9 mouse cellular contexts compared by ENCODE assay signal in the genomic region with DNA sequence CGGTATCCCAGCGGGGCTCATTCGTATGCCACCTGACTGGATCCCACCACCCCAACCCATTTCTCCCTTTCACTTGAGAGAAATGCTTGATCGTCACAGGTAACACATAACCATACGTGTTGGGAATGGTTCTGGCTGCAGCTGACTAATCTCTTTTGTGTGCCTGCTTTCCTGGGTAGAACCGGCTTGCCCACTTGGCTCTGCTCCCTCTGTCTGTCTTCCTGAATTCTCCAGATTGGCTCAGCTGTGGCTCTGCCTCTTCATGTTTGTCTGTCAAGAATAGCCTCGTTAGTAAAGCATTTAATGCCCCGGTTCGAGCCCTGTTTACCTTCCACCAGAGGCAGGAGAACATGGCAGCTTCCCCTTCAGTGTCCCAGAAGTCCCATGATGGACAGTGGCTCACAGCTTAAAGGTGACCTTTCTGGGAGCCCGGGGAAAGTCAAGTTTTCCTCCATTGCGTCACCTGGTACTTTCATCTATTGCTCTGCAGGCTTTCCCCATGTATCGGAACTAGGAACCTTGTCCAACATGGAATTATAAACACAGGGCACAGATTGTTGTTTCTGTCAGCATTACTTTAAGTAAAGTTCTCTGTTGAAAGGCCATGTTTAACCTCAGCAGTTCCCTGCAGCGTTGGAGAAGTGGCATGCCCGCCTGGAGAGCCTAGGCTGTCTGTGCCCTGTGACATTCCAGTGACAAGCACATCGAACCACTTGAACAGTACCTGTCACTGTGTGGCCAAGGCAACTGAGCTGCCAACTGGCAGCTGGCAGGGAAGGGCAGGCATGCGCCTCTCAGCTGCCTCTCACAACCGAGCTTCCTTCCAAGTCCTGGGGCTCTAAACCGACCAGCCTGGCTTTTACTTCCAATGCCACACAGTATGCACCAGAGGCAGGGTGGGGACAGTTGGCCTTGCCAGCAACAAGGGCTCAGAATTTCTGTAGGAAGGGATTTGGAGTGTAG.
DNase-seq lines count a peak whose midpoint lies in the region; ATAC-seq and TF ChIP-seq lines count a peak whose summit lies in the region.
"Had no signal": no experiment of that assay in that cellular context is flagged by ENCODE, and none has a peak within 500 bp of the region (broad histone marks: within the 10 kb centered on the region; RNA-seq: fewer than 3 reads in every experiment).

No protein-coding gene starts in this region.

- no peak for TF ChIP-seq CTCF in lung, postnatal 0 days (IDR thresholded peaks at IDR 0.05)

- no peaks in the 10 kb centered on the region for H3K36me3 ChIP-seq in neural tube, embryonic 15.5 days
- H3K36me3 ChIP-seq in embryonic facial prominence, embryonic 13.5 days: no peaks in the 10 kb centered on the region
- no peaks in the 10 kb centered on the region for H3K36me3 ChIP-seq in heart, embryonic 16.5 days (ENCODE audit: control insufficient read depth, insufficient read depth)
- no peaks in the 10 kb centered on the region for H3K36me3 ChIP-seq in lung, postnatal 0 days (ENCODE audit: insufficient read depth, low read length)
- no peaks in the 10 kb centered on the region for H3K36me3 ChIP-seq in kidney, embryonic 16.5 days (ENCODE audit: insufficient read depth, low read length)

- no peak overlapping the region for H3K4me3 ChIP-seq in neural tube, embryonic 15.5 days (replicated peaks)
- H3K4me3 ChIP-seq in embryonic facial prominence, embryonic 13.5 days: no peak overlapping the region
- H3K4me3 ChIP-seq in heart, embryonic 16.5 days (ENCODE audit: low read length): no peak overlapping the region
- no peak overlapping the region for H3K4me3 ChIP-seq in lung, postnatal 0 days (ENCODE audit: low read depth, low read length)
- no peak overlapping the region for H3K4me3 ChIP-seq in kidney, embryonic 16.5 days (ENCODE audit: low read length)

- H3K27me3 ChIP-seq in neural tube, embryonic 15.5 days (replicated peaks): no peaks in the 10 kb centered on the region
- no peaks in the 10 kb centered on the region for H3K27me3 ChIP-seq in embryonic facial prominence, embryonic 13.5 days
- H3K27me3 ChIP-seq in heart, embryonic 16.5 days (ENCODE audit: control insufficient read depth, insufficient read depth, low read length): no peaks in the 10 kb centered on the region
- no peaks in the 10 kb centered on the region for H3K27me3 ChIP-seq in lung, postnatal 0 days (replicated peaks; ENCODE audit: insufficient read depth, low read length)
- H3K27me3 ChIP-seq in kidney, embryonic 16.5 days (ENCODE audit: insufficient read depth, low read length): no peaks in the 10 kb centered on the region

- ATAC-seq in neural tube, embryonic 15.5 days (ENCODE audit: low FRiP score): no peak
- ATAC-seq in embryonic facial prominence, embryonic 13.5 days (ENCODE audit: insufficient number of reproducible peaks, insufficient read depth, low FRiP score, low TSS enrichment, low read depth): no peak
- peak; percentile 87 for ATAC-seq in heart, embryonic 16.5 days (replicated peaks; ENCODE audit: extremely low read depth, insufficient read depth, low FRiP score)
- peak; percentile 92 for ATAC-seq in lung, postnatal 0 days
- no peak for ATAC-seq in kidney, embryonic 16.5 days (ENCODE audit: low FRiP score, low TSS enrichment)

- WGBS in neural tube, embryonic 15.5 days: 69% methylated on average over 18 of the region's 18 CpGs
- 67% methylated on average over 18 of the region's 18 CpGs for WGBS in embryonic facial prominence, embryonic 13.5 days
- 58% methylated on average over 18 of the region's 18 CpGs for WGBS in heart, embryonic 16.5 days
- 53% methylated on average over 18 of the region's 18 CpGs for WGBS in lung, postnatal 0 days
- WGBS in kidney, embryonic 16.5 days: 81% methylated on average over 18 of the region's 18 CpGs

- no peak for TF ChIP-seq EP300 in lung, postnatal 0 days (IDR thresholded peaks at IDR 0.05)

- no peak overlapping the region for H3K4me2 ChIP-seq in neural tube, embryonic 15.5 days
- H3K4me2 ChIP-seq in embryonic facial prominence, embryonic 13.5 days: no peak overlapping the region
- peak overlapping the region; percentile 5; the same call in 1 of the 2 replicates for H3K4me2 ChIP-seq in heart, embryonic 16.5 days (ENCODE audit: low read depth, low read length)
- no peak overlapping the region for H3K4me2 ChIP-seq in lung, postnatal 0 days (replicated peaks; ENCODE audit: low read depth, low read length)
- no peak overlapping the region for H3K4me2 ChIP-seq in kidney, embryonic 16.5 days (replicated peaks; ENCODE audit: low read depth, low read length)

- H3K9ac ChIP-seq in neural tube, embryonic 15.5 days (replicated peaks): no peak overlapping the region
- no peak overlapping the region for H3K9ac ChIP-seq in embryonic facial prominence, embryonic 13.5 days
- no peak overlapping the region for H3K9ac ChIP-seq in heart, embryonic 16.5 days (ENCODE audit: low read length)
- no peak overlapping the region for H3K9ac ChIP-seq in lung, postnatal 0 days (replicated peaks; ENCODE audit: low read depth)
- H3K9ac ChIP-seq in kidney, embryonic 16.5 days (replicated peaks; ENCODE audit: low read length): no peak overlapping the region

- no peaks in the 10 kb centered on the region for H3K9me3 ChIP-seq in neural tube, embryonic 15.5 days (replicated peaks)
- no peaks in the 10 kb centered on the region for H3K9me3 ChIP-seq in embryonic facial prominence, embryonic 13.5 days
- no peaks in the 10 kb centered on the region for H3K9me3 ChIP-seq in heart, embryonic 16.5 days (replicated peaks; ENCODE audit: control insufficient read depth, low read length)
- no peaks in the 10 kb centered on the region for H3K9me3 ChIP-seq in lung, postnatal 0 days (ENCODE audit: low read length)
- H3K9me3 ChIP-seq in kidney, embryonic 16.5 days (ENCODE audit: low read length): no peaks in the 10 kb centered on the region

- peak overlapping the region; percentile 43; the same call in 1 of the 2 replicates for H3K27ac ChIP-seq in neural tube, embryonic 15.5 days (replicated peaks)
- peak overlapping the region; percentile 55; the same call in 1 of the 2 replicates for H3K27ac ChIP-seq in embryonic facial prominence, embryonic 13.5 days
- peak overlapping the region; percentile 78 for H3K27ac ChIP-seq in heart, embryonic 16.5 days (ENCODE audit: low read length)
- peak overlapping the region; percentile 34 for H3K27ac ChIP-seq in lung, postnatal 0 days (ENCODE audit: low read length)
- no peak overlapping the region for H3K27ac ChIP-seq in kidney, embryonic 16.5 days (ENCODE audit: low read length)
- H3K27ac ChIP-seq: kidney, postnatal 0 days had no signal

- H3K4me1 ChIP-seq in neural tube, embryonic 15.5 days: peaks cover 11% of the 10 kb centered on the region
- peaks cover 24% of the 10 kb centered on the region for H3K4me1 ChIP-seq in embryonic facial prominence, embryonic 13.5 days
- peaks cover 17% of the 10 kb centered on the region for H3K4me1 ChIP-seq in heart, embryonic 16.5 days (ENCODE audit: control insufficient read depth, insufficient read depth, low read length)
- H3K4me1 ChIP-seq in lung, postnatal 0 days (ENCODE audit: insufficient read depth, low read depth, low read length): peaks cover 7% of the 10 kb centered on the region; the same call in 1 of the 2 replicates
- H3K4me1 ChIP-seq in kidney, embryonic 16.5 days (ENCODE audit: insufficient read depth, low read length): peaks cover 8% of the 10 kb centered on the region; the same call in 1 of the 2 replicates

- DNase-seq in neural tube, embryonic 10.5 days (ENCODE audit: extremely low spot score, low spot score): no peak
- peak; percentile 82 for DNase-seq in lung, postnatal 0 days (ENCODE audit: low spot score)
- DNase-seq in embryo, embryonic 11 days: no peak
- DNase-seq in layer of hippocampus, adult 9-10 months (ENCODE audit: low spot score): no peak

Comparison
In these comparisons a context has a peak if more than half of its experiments do, and no peak if none do; other contexts are left out.
1. ATAC-seq: peak in heart, embryonic 16.5 days (single experiment) and lung, postnatal 0 days (single experiment); none in neural tube, embryonic 15.5 days (single experiment), embryonic facial prominence, embryonic 13.5 days (single experiment) and kidney, embryonic 16.5 days (single experiment).